Mouse (Mus musculus) inflammation-experienced regulatory T-cells, adult 16 weeks (primary cell): ENCODE results near the gene St3gal3. TPM values are rescaled to one million over a fixed set of nuclear protein-coding genes. Genes with fewer than 3 reads are reported as not detected.

Experiments used
- polyA plus RNA-seq: library from polyadenylated mRNA; unstranded; fragments of 100-300 nt; shearing (Covaris generic); gene quantifications from one replicate; pipeline ENCODE4 v1.2.1, GENCODE M21; 2017

Gene St3gal3
- 1.5 TPM for polyA plus RNA-seq

GRCm38 (mm10) chr4:118134485-118135365 lies at the start of gene St3gal3:
TSS of gene St3gal3 (minus strand) at chr4:118134914.

GRCm38 (mm10) chr4:118179467-118180300 lies 45.0 kb upstream of the St3gal3 start, which contains the start of gene Kdm4a:
TSS of gene Kdm4a (minus strand) at chr4:118180043.

GRCm38 (mm10) chr4:117929391-117929881 lies 205.3 kb downstream of the St3gal3 start, which contains the start of gene Artn:
TSS of gene Artn (minus strand) at chr4:117929763.

GRCm38 (mm10) chr4:117914591-117915442 lies 219.9 kb downstream of the St3gal3 start, which contains the start of gene Ipo13:
TSS of gene Ipo13 (minus strand) at chr4:117914999.

GRCm38 (mm10) chr4:117891738-117892161 lies 243.0 kb downstream of the St3gal3 start, which contains the start of gene Dph2:
TSS of gene Dph2 (minus strand) at chr4:117892032.

GRCm38 (mm10) chr4:117887133-117887532 lies 247.6 kb downstream of the St3gal3 start, which contains the start of gene Atp6v0b:
TSS of gene Atp6v0b (minus strand) at chr4:117887333.

GRCm38 (mm10) chr4:117882701-117883691 lies 251.7 kb downstream of the St3gal3 start, which contains the start of gene B4galt2:
TSS of gene B4galt2 (minus strand) at chr4:117883487.

Other genes starting within 250 kb of the St3gal3 start
- gene Atp6v0b, start 247.6 kb downstream of the St3gal3 start, polyA plus RNA-seq = 142 TPM
- gene Dph2, start 242.9 kb downstream of the St3gal3 start, polyA plus RNA-seq = 45.5 TPM
- gene Ipo13, start 219.9 kb downstream of the St3gal3 start, polyA plus RNA-seq = 39.5 TPM
- not detected for gene Artn, start 205.2 kb downstream of the St3gal3 start, polyA plus RNA-seq
- gene Kdm4a, start 45.1 kb upstream of the St3gal3 start, polyA plus RNA-seq = 31.2 TPM
- gene Ptprf, start 156.5 kb upstream of the St3gal3 start, polyA plus RNA-seq = 0.41 TPM